Mouse (Mus musculus) left cerebral cortex, adult 6 months (tissue): ENCODE measurements around the gene Ybx3. TPM values are rescaled to one million over a fixed set of nuclear protein-coding genes. Genes with fewer than 3 reads are reported as not detected.

Source experiments
- long read RNA-seq, 2 experiments: library from polyadenylated mRNA; unstranded; transcript quantifications; one replicate each; pipeline ENCODE4 v2.0.0; 2019 to 2020
- polyA plus RNA-seq: library from polyadenylated mRNA; unstranded; fragments of <200 nt; fragmentation: Nextera tagmentation; gene quantifications from 2 replicates; pipeline ENCODE4 v1.2.3, GENCODE M21; 2021

Gene Ybx3
- 4.4 and 5.4 TPM in 2 replicates for polyA plus RNA-seq
- long read RNA-seq, experiment 1, partial matches to known transcripts: 5 of 10 reads
- long read RNA-seq, experiment 1, other reads (novel, unspliced or antisense): 4 of 10 reads
- long read RNA-seq, experiment 2, partial matches to known transcripts: 5 of 7 reads
- long read RNA-seq, experiment 2, other reads (novel, unspliced or antisense): 2 of 7 reads

GRCm38 (mm10) chr6:131388040-131389021, at the start of gene Ybx3:
Ybx3 (minus strand) TSS chr6:131388476.

GRCm38 (mm10) chr6:131353352-131353919, 34.8 kb downstream of the Ybx3 start, which contains the start of gene Styk1:
Styk1 (minus strand) TSS chr6:131353597.

Other genes starting within 250 kb of the Ybx3 start
- not detected in 2 replicates for gene Klra2, start 141.1 kb downstream of the Ybx3 start, polyA plus RNA-seq
- 24.4 and 26.5 TPM in 2 replicates for gene Magohb, start 95.2 kb downstream of the Ybx3 start, polyA plus RNA-seq
- gene Styk1, start 34.9 kb downstream of the Ybx3 start, polyA plus RNA-seq: not detected in 2 replicates
- not detected in 2 replicates for gene 5430401F13Rik, start 97.9 kb upstream of the Ybx3 start, polyA plus RNA-seq
- not detected in 2 replicates for gene Gm6619, start 97.9 kb upstream of the Ybx3 start, polyA plus RNA-seq
- gene Tas2r130, start 242.4 kb upstream of the Ybx3 start, polyA plus RNA-seq: not detected in 2 replicates